Mouse (Mus musculus): ENCODE results near the gene Kin. TPM values are rescaled to one million over a fixed set of nuclear protein-coding genes. Genes with fewer than 3 reads are reported as not detected.

The Kin gene
- polyA plus RNA-seq (2015; fragmentation: Nextera tagmentation; extraction: Ambion mirVana) = 37.6 and 39.0 TPM in 2 replicates

DNA sequence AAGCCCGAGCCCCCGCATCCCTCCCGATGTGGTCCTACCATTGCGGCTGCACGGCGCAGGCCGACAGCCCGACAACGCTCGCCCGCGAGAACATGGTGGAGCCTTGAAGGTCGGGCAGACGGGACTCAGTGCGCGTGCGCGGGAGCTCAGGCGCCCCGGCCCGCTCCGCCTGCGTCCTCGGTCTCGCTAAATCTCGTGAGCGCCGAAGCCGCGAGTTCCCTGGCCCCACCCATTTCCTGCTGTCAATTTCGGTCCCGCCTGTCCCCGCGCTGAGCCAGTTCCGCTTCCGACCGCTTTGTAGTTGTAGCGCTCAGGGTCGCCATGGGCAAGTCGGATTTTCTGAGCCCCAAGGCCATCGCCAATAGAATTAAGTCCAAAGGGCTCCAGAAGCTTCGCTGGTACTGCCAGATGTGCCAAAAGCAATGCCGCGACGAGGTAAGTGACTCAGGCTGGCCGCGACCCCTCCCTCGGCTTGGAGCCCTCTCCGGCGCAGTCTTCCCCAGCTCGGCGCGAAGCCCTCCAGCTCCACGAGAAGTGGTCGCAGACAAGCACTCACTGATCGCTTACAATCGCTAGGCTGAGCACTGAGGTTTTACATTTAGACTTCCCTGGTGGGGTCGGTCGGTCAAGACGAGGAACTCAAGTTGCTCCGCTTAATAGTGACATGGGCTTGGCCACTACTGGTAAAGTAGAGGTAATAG lies at the start of gene Kin, which contains the start of gene Atp5c1:
Gene Kin (plus strand): TSS at position 284 of the 701 bp plus-strand sequence.
Gene Atp5c1 (minus strand): TSS at position 201 of the 701 bp plus-strand sequence.
- Histone ChIP-seq H3K4me1 (replicated peaks) (peaks cover 52% of the 10 kb centered on the region), H3K4me2 (peak within 1 kb of the TSS; percentile 81), H3K27me3 (no peaks in the 10 kb centered on the region), H3K4me3 (peak within 1 kb of the TSS; percentile 89), H3K27ac (peak within 1 kb of the TSS; percentile 96), H3K9me3 (no peaks in the 10 kb centered on the region), H3K9ac (peak within 1 kb of the TSS; percentile 96), H3K36me3 (peaks cover 13% of the 10 kb centered on the region)
- peak; percentile 98 for ATAC-seq (ENCODE audit: low FRiP score)
- WGBS = under 1% methylated on average over 61 of the region's 61 CpGs

DNA sequence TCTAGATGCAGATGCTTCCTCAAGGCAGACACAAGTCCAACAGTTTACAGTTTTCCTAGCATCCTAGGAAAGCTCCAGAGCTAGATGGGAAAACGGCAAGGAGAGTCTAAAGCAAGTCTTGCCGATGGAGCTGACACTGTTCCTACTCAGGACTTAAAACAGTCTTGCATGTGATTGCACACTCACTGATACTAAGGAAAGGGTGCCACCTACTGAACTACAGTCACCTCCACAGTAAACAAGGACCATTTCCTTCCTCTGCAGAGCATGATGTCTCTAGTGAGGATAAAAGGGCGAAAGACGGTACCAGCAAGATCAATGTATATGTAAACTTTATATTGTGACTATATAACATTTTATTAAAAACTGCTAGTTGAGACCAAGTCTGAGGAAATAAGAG lies 46.7 kb upstream of the Kin start:
- Histone ChIP-seq H3K4me1 (replicated peaks) (no peaks in the 10 kb centered on the region), H3K4me2 (no peak overlapping the region), H3K27me3 (no peaks in the 10 kb centered on the region), H3K36me3 (no peaks in the 10 kb centered on the region), H3K27ac (no peak overlapping the region), H3K9ac (no peak overlapping the region), H3K9me3 (no peaks in the 10 kb centered on the region), H3K4me3 (no peak overlapping the region)
- 77% methylated on average over 4 of the region's 4 CpGs for WGBS
- no peak for ATAC-seq (ENCODE audit: low FRiP score)

GRCm38 (mm10) chr2:10034976-10035375 lies 45.4 kb upstream of the Kin start:
- Histone ChIP-seq H3K36me3 (peaks cover 11% of the 10 kb centered on the region), H3K9ac (no peak overlapping the region), H3K4me3 (no peak overlapping the region), H3K4me2 (no peak overlapping the region), H3K27ac (no peak overlapping the region), H3K27me3 (no peaks in the 10 kb centered on the region), H3K9me3 (no peaks in the 10 kb centered on the region), H3K4me1 (replicated peaks) (no peaks in the 10 kb centered on the region)
- no peak for ATAC-seq (ENCODE audit: low FRiP score)
- WGBS = 84% methylated on average over 3 of the region's 3 CpGs

DNA sequence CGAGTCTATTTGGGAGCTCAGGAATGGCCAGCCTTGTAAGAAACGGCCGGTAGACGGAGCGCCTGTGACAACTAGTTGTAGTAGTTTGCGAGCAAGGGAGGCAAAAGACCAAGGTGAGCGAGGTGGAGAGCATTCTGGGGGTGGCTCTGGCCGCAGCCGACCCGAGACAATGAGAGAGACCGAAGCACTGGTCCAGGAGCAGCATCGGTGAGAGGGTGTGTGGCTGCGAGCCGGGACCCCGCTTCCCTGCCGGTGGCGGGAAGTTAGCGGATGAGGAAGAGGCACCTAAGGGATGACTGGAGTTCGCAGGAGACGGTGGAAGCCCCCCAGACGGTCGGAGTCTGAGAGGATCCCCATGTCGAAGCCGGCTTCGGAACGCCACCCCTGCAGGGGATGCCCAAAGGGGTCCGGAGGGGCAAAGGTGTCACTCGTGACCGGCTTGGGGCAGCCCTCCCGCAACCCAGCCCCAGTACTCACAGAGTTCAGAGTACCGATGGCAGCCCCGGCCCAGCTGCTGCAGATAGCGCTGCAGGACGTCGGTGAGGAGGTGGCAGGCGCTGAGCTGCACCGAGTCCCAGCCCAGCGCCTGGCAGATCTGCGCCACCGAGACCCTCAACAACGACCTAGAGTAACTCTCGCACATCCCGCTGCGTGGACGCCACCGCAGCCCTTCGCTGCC lies 32.5 kb upstream of the Kin start:
- Histone ChIP-seq H3K9ac (peak overlapping the region; percentile 85), H3K4me1 (replicated peaks) (peaks cover 19% of the 10 kb centered on the region), H3K27ac (peak overlapping the region; percentile 79), H3K36me3 (no peaks in the 10 kb centered on the region), H3K27me3 (no peaks in the 10 kb centered on the region), H3K9me3 (no peaks in the 10 kb centered on the region), H3K4me3 (peak overlapping the region; percentile 98), H3K4me2 (peak overlapping the region; percentile 90)
- ATAC-seq (ENCODE audit: low FRiP score) = peak; percentile 86
- WGBS = under 1% methylated on average over 47 of the region's 47 CpGs

GRCm38 (mm10) chr2:10048461-10048860 lies 31.9 kb upstream of the Kin start, which contains the start of gene Taf3:
Gene Taf3 (minus strand): TSS chr2:10048596.
- Histone ChIP-seq H3K36me3 (no peaks in the 10 kb centered on the region), H3K27me3 (no peaks in the 10 kb centered on the region), H3K4me2 (peak within 1 kb of the TSS; percentile 90), H3K27ac (peak within 1 kb of the TSS; percentile 79), H3K9ac (peak within 1 kb of the TSS; percentile 85), H3K4me3 (peak within 1 kb of the TSS; percentile 98), H3K4me1 (replicated peaks) (peaks cover 19% of the 10 kb centered on the region), H3K9me3 (no peaks in the 10 kb centered on the region)
- WGBS = under 1% methylated on average over 36 of the region's 36 CpGs
- ATAC-seq (ENCODE audit: low FRiP score) = peak; percentile 94

DNA sequence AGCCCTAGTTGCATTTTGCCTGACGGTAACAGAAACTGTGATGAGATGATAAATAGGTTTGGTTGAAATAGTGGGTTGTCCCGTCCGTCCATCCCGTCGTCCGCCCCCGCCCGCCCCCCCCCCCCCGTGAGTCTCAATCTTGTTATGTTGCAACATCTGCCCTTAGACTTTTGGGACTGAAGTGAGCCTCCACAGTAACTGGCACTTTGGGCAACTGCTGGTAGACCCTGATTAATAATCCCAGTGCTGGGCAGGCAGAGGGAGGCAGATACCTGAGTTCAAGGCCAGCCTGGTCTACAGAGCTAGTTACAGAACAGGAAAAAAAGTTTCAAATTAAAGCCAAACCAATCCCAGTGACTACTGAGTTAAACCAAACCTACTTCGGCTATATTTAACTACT lies 30.9 kb upstream of the Kin start:
- Histone ChIP-seq H3K27ac (no peak overlapping the region), H3K4me2 (peak overlapping the region; percentile 57), H3K4me1 (replicated peaks) (peaks cover 19% of the 10 kb centered on the region), H3K27me3 (no peaks in the 10 kb centered on the region), H3K9ac (peak overlapping the region; percentile 61; the same call in 1 of the 2 replicates), H3K36me3 (peaks cover 8% of the 10 kb centered on the region), H3K4me3 (peak overlapping the region; percentile 98), H3K9me3 (no peaks in the 10 kb centered on the region)
- ATAC-seq (ENCODE audit: low FRiP score) = no peak
- WGBS = 14% methylated on average over 10 of the region's 10 CpGs

- H3K36me3 ChIP-seq = peaks cover 21% of the 10 kb centered on the region
- H3K27me3 ChIP-seq = no peaks in the 10 kb centered on the region
- ATAC-seq (ENCODE audit: low FRiP score) = no peak
- H3K4me3 ChIP-seq = no peak overlapping the region
- H3K9me3 ChIP-seq = no peaks in the 10 kb centered on the region
- H3K4me1 ChIP-seq (replicated peaks) = peaks cover 19% of the 10 kb centered on the region
- no peak overlapping the region for H3K4me2 ChIP-seq
- WGBS = 85% methylated on average over 3 of the region's 3 CpGs
- no peak overlapping the region for H3K9ac ChIP-seq
- H3K27ac ChIP-seq = no peak overlapping the region
Observed at GRCm38 (mm10) chr2:10050878-10051277, 29.5 kb upstream of the Kin start.

DNA sequence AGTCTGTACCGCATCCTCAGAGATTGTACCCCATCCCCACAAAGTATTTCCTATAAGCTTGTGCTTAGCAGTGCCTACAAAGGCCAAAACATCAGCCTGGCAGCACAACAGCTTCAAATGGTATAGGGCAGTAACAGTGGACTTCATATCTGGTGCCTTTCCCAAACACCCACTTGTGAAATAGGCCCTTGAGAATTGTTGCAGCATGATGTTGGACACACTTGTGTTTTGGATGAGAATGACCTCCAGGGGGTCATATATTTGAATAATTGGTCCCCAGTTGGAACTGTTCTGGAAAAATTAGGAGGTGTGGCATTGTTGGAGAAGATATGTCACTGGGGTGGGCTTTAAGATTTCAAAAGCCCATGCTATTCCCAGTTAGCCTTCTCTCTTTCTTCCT lies 28.4 kb upstream of the Kin start:
- no peak overlapping the region for H3K4me2 ChIP-seq
- no peak overlapping the region for H3K4me3 ChIP-seq
- no peaks in the 10 kb centered on the region for H3K27me3 ChIP-seq
- H3K9me3 ChIP-seq = no peaks in the 10 kb centered on the region
- H3K36me3 ChIP-seq = peaks cover 30% of the 10 kb centered on the region
- H3K27ac ChIP-seq = no peak overlapping the region
- H3K9ac ChIP-seq = no peak overlapping the region
- no peak for ATAC-seq (ENCODE audit: low FRiP score)
- 97% methylated on average over 1 of the region's 1 CpGs for WGBS
- peaks cover 12% of the 10 kb centered on the region for H3K4me1 ChIP-seq (replicated peaks)

DNA sequence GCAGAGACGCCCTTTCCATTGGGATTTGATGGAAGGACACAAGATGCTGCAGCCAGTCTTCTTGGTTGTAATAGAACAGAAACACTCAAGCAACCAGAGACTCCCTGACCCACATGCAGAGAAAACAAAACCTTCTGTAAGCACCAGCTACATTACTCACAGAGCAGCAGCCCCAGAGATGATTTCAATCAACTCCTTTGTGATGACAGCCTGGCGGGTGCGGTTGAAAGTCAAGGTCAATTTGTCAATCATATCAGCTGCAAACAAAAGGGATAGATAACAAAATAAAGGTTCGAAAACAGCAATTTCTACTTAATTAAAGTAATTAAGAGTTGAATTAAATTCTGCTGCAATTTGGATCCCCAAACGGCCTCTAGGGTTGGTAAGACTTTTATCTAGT lies 21.6 kb upstream of the Kin start:
- WGBS = 89% methylated on average over 5 of the region's 5 CpGs
- Histone ChIP-seq H3K27me3 (no peaks in the 10 kb centered on the region), H3K4me1 (replicated peaks) (no peaks in the 10 kb centered on the region), H3K4me2 (no peak overlapping the region), H3K36me3 (peaks cover 85% of the 10 kb centered on the region), H3K27ac (no peak overlapping the region), H3K4me3 (no peak overlapping the region), H3K9me3 (no peaks in the 10 kb centered on the region), H3K9ac (no peak overlapping the region)
- ATAC-seq (ENCODE audit: low FRiP score) = no peak

GRCm38 (mm10) chr2:10071751-10072150 lies 8.6 kb upstream of the Kin start:
- Histone ChIP-seq H3K4me3 (no peak overlapping the region), H3K4me2 (no peak overlapping the region), H3K9ac (no peak overlapping the region), H3K27me3 (no peaks in the 10 kb centered on the region), H3K27ac (no peak overlapping the region), H3K9me3 (no peaks in the 10 kb centered on the region), H3K36me3 (peaks cover 29% of the 10 kb centered on the region), H3K4me1 (replicated peaks) (peaks cover 27% of the 10 kb centered on the region)
- 97% methylated on average over 7 of the region's 7 CpGs for WGBS
- ATAC-seq (ENCODE audit: low FRiP score) = no peak

GRCm38 (mm10) chr2:10074470-10074869 lies 5.9 kb upstream of the Kin start:
- 0 out of 2 replicates have a peak, but pooled peaks have one; percentile 11 for ATAC-seq (ENCODE audit: low FRiP score)
- H3K4me3 ChIP-seq = no peak overlapping the region

DNA sequence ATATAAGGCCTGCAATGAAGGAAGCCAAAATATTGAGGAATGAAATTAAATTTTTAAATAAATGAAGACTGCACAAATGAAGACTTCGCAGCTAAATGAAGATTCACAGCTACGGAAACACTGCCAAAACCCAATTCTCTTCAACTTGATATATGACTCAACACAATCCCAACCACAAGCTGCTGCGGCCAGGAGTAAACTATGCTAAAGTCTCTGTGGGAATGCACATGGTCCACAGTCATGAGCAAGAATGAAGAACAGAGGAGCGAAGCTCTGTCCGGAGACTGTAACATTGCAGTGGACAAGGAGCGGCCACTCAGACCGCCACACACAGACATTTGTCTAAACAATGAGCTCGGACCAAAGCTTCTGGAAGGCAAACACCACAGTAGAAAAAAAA lies 3.7 kb upstream of the Kin start:
- no peak overlapping the region for H3K4me3 ChIP-seq
- H3K27ac ChIP-seq = no peak overlapping the region
- peaks cover 13% of the 10 kb centered on the region for H3K36me3 ChIP-seq
- no peak overlapping the region for H3K9ac ChIP-seq
- H3K4me2 ChIP-seq = no peak overlapping the region
- ATAC-seq (ENCODE audit: low FRiP score) = no peak
- peaks cover 52% of the 10 kb centered on the region for H3K4me1 ChIP-seq (replicated peaks)
- 90% methylated on average over 8 of the region's 8 CpGs for WGBS
- H3K9me3 ChIP-seq = no peaks in the 10 kb centered on the region
- no peaks in the 10 kb centered on the region for H3K27me3 ChIP-seq

More at GRCm38 (mm10) chr2:10074470-10074869, 5.9 kb upstream of the Kin start:
- Histone ChIP-seq H3K27me3 (no peaks in the 10 kb centered on the region), H3K4me2 (no peak overlapping the region), H3K4me1 (replicated peaks) (peaks cover 46% of the 10 kb centered on the region), H3K9me3 (no peaks in the 10 kb centered on the region), H3K27ac (no peak overlapping the region), H3K9ac (no peak overlapping the region), H3K36me3 (peaks cover 13% of the 10 kb centered on the region)
- WGBS = 87% methylated on average over 7 of the region's 7 CpGs
